Comparison of ENCODE assay signal across 15 mouse cellular contexts in the genomic region with DNA sequence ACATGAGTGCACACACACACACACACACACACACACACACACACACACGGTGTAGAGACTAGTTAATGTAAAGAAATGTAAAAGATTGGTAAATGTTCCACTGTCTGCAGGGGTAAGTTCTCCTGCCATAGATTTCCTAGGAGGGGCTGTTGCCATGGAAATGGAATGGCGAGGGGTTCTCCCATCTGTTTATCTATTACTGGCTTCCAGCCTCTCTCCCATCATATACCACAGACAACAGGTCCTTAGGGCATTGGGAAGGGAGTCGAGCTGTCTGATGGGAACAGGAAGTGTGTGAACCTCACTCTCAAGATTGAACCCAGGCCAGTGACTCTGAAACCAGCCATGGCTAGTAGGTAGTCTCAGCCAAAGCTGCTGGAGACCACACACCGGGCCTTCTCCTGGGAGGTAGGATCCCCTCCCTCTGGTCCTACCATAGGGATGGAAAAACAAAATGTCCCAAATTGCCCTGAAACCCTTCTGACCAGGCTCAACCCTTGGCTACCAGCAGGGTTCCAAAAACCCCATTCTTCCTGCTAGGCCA. TPM values are rescaled to one million over a fixed set of nuclear protein-coding genes. Genes with fewer than 3 reads are reported as not detected.
A peak's percentile ranks its signal among the peaks of the same experiment; 100 is the strongest.
DNase-seq lines count a peak whose midpoint lies in the region; ATAC-seq and TF ChIP-seq lines count a peak whose summit lies in the region.
"Had no signal": no experiment of that assay in that cellular context is flagged by ENCODE, and none has a peak within 500 bp of the region (broad histone marks: within the 10 kb centered on the region; RNA-seq: fewer than 3 reads in every experiment).

No protein-coding gene starts in this region.

- no peak for ATAC-seq in hindbrain, postnatal 0 days
- ATAC-seq in liver, embryonic 12.5 days = no peak

- TF ChIP-seq CTCF in testis, adult 2 months (IDR thresholded peaks at IDR 0.05; ENCODE audit: control insufficient read depth, insufficient read depth, insufficient replicate concordance, low read depth, low read length) = no peak
- TF ChIP-seq CTCF in hindbrain, postnatal 0 days (IDR thresholded peaks at IDR 0.05; ENCODE audit: low read depth) = no peak
- TF ChIP-seq CTCF in left cerebral cortex, adult 2 months (IDR thresholded peaks at IDR 0.05) = no peak

- no peaks in the 10 kb centered on the region for H3K36me3 ChIP-seq in testis, adult 2 months (ENCODE audit: control insufficient read depth, insufficient read depth, low read length)
- no peaks in the 10 kb centered on the region for H3K36me3 ChIP-seq in hindbrain, postnatal 0 days (ENCODE audit: insufficient read depth, low read length)
- H3K36me3 ChIP-seq in liver, embryonic 12.5 days = no peaks in the 10 kb centered on the region
- H3K36me3 ChIP-seq: embryonic facial prominence, embryonic 15.5 days; heart, embryonic 15.5 days; limb, embryonic 10.5 days had no signal

- H3K27me3 ChIP-seq in testis, adult 2 months (ENCODE audit: control insufficient read depth, insufficient read depth, low read length) = no peaks in the 10 kb centered on the region
- H3K27me3 ChIP-seq in hindbrain, postnatal 0 days (ENCODE audit: insufficient read depth, low read length) = no peaks in the 10 kb centered on the region
- H3K27me3 ChIP-seq in liver, embryonic 12.5 days (replicated peaks) = peaks cover 49% of the 10 kb centered on the region
- H3K27me3 ChIP-seq: embryonic facial prominence, embryonic 15.5 days; heart, embryonic 15.5 days had no signal

- intact Hi-C loops in left cerebral cortex, adult 2 months (cut with DNase I) = no loop called here

- H3K9me3 ChIP-seq in hindbrain, postnatal 0 days (ENCODE audit: low read length) = no peaks in the 10 kb centered on the region
- no peaks in the 10 kb centered on the region for H3K9me3 ChIP-seq in liver, embryonic 12.5 days (replicated peaks)
- H3K9me3 ChIP-seq: embryonic facial prominence, embryonic 15.5 days; heart, embryonic 15.5 days; limb, embryonic 10.5 days had no signal

- no peak for TF ChIP-seq POLR2A in testis, adult 2 months (IDR thresholded peaks at IDR 0.05; ENCODE audit: control insufficient read depth, low read depth, low read length)

- H3K27ac ChIP-seq in testis, adult 2 months (ENCODE audit: control insufficient read depth, insufficient read depth, low read depth, low read length) = no peak overlapping the region
- H3K27ac ChIP-seq in hindbrain, postnatal 0 days = 0 out of 2 replicates have a peak overlapping the region, but pooled peaks have one; percentile 69
- no peak overlapping the region for H3K27ac ChIP-seq in liver, embryonic 12.5 days
- H3K27ac ChIP-seq in left cerebral cortex, adult 2 months = no peak overlapping the region
- H3K27ac ChIP-seq: heart, embryonic 15.5 days; limb, embryonic 10.5 days; liver, embryonic 14.5 days had no signal

- WGBS in hindbrain, postnatal 0 days = 16% methylated on average over 4 of the region's 4 CpGs
- WGBS in liver, embryonic 12.5 days (ENCODE audit: insufficient replicate concordance) = 33% methylated on average over 4 of the region's 4 CpGs

- peak overlapping the region; percentile 89; the same call in 1 of the 2 replicates for H3K4me2 ChIP-seq in hindbrain, postnatal 0 days (ENCODE audit: low read depth, low read length)
- H3K4me2 ChIP-seq in liver, embryonic 12.5 days = no peak overlapping the region
- H3K4me2 ChIP-seq: heart, embryonic 15.5 days had no signal

- peaks cover 36% of the 10 kb centered on the region for H3K4me1 ChIP-seq in testis, adult 2 months (ENCODE audit: control insufficient read depth, insufficient read depth, low read length)
- peaks cover 35% of the 10 kb centered on the region for H3K4me1 ChIP-seq in hindbrain, postnatal 0 days (ENCODE audit: insufficient read depth, low read length)
- peaks cover 17% of the 10 kb centered on the region for H3K4me1 ChIP-seq in liver, embryonic 12.5 days

- peak overlapping the region; percentile 70 for H3K4me3 ChIP-seq in testis, adult 2 months (ENCODE audit: control insufficient read depth, low read depth, low read length)
- no peak overlapping the region for H3K4me3 ChIP-seq in hindbrain, postnatal 0 days (ENCODE audit: low read length)
- no peak overlapping the region for H3K4me3 ChIP-seq in liver, embryonic 12.5 days
- H3K4me3 ChIP-seq in left cerebral cortex, adult 2 months = no peak overlapping the region
- H3K4me3 ChIP-seq: embryonic facial prominence, embryonic 15.5 days; heart, embryonic 15.5 days; limb, embryonic 10.5 days had no signal

- DNase-seq in cerebellum, postnatal 10 days = peak; percentile 40 to 61
- no peak for DNase-seq in cerebellum, adult 8-10 months
- DNase-seq in testis, postnatal 14 days (ENCODE audit: low spot score) = no peak
- peak; percentile 61 for DNase-seq in hindbrain, postnatal 0 days (ENCODE audit: low spot score)
- no peak for DNase-seq in urinary bladder, postnatal 14 days (ENCODE audit: low spot score)
- no peak for DNase-seq in left cerebral cortex, adult 2 months (ENCODE audit: extremely low spot score in 1 of 2, low spot score in 2 of 2)
- DNase-seq: adrenal gland, adult 2 months; gastrocnemius, postnatal 36 days; lung, postnatal 14 days had no signal

- no peak overlapping the region for H3K9ac ChIP-seq in hindbrain, postnatal 0 days (replicated peaks; ENCODE audit: low read length)
- no peak overlapping the region for H3K9ac ChIP-seq in liver, embryonic 12.5 days
- H3K9ac ChIP-seq: embryonic facial prominence, embryonic 15.5 days; heart, embryonic 15.5 days; liver, embryonic 14.5 days had no signal

RNA-seq across cellular contexts. Expression of a gene that starts 3.6 kb away (rescaled TPM):
- polyA plus RNA-seq in testis, adult 2 months (2012; rRNA removed) = 45.8 and 57.4 TPM in 2 replicates
- total RNA-seq in hindbrain, postnatal 0 days (2014; rRNA removed) = 42.8 and 56.9 TPM in 2 replicates
- polyA plus RNA-seq in hindbrain, postnatal 0 days (2015; fragmentation: Nextera tagmentation; extraction: Ambion mirVana) = 9.5 and 10.6 TPM in 2 replicates
- 0.46 and 0.73 TPM in 2 replicates for polyA plus RNA-seq in liver, embryonic 12.5 days (2016; fragmentation: Nextera tagmentation; extraction: Ambion mirVana)
- total RNA-seq in left cerebral cortex, adult 2 months (2021) = 10 to 100 TPM; 94.4 to 98.9 TPM

Comparison
In these comparisons a context has a peak if more than half of its experiments do, and no peak if none do; other contexts are left out.
1. DNase-seq: peak in cerebellum, postnatal 10 days (2 of 2) and hindbrain, postnatal 0 days (single experiment); none in cerebellum, adult 8-10 months (single experiment), testis, postnatal 14 days (single experiment), urinary bladder, postnatal 14 days (single experiment) and left cerebral cortex, adult 2 months (0 of 2).